Mouse (Mus musculus): ENCODE data around the gene Ccdc177. TPM values are rescaled to one million over a fixed set of nuclear protein-coding genes. Genes with fewer than 3 reads are reported as not detected.

The Ccdc177 gene
- polyA plus RNA-seq, 1 experiment from 2014 or later = 0.06 TPM

DNA sequence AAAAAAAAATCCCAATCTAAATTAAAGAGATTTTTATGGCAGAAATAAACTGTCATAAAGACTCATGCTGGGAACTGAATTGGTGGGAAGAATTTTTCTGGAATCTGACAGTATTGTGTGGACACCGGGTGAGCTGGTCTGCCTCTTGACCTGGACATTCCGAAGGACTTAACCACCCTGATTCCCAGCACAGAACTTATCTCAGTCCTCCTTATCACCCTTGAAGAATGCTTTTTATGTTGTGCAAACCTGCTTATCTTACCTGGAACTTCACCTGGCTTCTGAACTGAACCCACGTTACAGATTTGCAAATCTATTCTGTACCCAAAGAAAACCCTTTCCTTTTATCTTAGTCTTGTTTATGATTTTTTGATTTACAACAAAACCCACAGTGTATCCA, 21.7 kb upstream of the Ccdc177 start:
- Histone ChIP-seq H3K27ac (no peak overlapping the region), H3K36me3 (no peaks in the 10 kb centered on the region), H3K9ac (no peak overlapping the region), H3K4me1 (no peaks in the 10 kb centered on the region), H3K4me3 (no peak overlapping the region), H3K4me2 (no peak overlapping the region), H3K27me3 (no peaks in the 10 kb centered on the region), H3K9me3 (no peaks in the 10 kb centered on the region)
- no peak for ATAC-seq (ENCODE audit: borderline replicate concordance, extremely low read depth, low FRiP score, low TSS enrichment)
- WGBS = 42% methylated on average over 3 of the region's 3 CpGs

DNA sequence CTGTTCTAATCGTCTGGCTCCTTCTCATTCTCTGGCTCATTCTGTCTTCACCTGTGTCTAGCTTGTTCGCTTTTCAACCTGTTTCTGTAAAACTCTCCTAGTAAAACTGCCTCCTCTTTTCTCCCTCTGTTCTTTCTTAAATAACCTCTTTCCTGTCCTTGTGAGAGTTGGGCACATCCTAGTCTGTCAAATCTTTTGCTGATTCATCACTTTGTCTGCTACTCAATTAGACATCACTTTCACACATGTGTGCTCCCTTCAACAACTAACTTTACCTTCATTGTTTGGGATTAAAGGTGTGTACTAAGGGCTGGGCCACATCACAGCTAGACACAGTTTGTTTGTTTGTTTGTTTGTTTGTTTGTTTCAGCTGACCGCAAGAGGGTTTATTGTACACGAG, 19.3 kb upstream of the Ccdc177 start:
- Histone ChIP-seq H3K36me3 (no peaks in the 10 kb centered on the region), H3K27me3 (no peaks in the 10 kb centered on the region), H3K9ac (no peak overlapping the region), H3K4me1 (no peaks in the 10 kb centered on the region), H3K4me2 (no peak overlapping the region), H3K27ac (no peak overlapping the region), H3K4me3 (no peak overlapping the region), H3K9me3 (no peaks in the 10 kb centered on the region)
- ATAC-seq (ENCODE audit: borderline replicate concordance, extremely low read depth, low FRiP score, low TSS enrichment) = no peak
- WGBS = 83% methylated on average over 4 of the region's 4 CpGs

DNA sequence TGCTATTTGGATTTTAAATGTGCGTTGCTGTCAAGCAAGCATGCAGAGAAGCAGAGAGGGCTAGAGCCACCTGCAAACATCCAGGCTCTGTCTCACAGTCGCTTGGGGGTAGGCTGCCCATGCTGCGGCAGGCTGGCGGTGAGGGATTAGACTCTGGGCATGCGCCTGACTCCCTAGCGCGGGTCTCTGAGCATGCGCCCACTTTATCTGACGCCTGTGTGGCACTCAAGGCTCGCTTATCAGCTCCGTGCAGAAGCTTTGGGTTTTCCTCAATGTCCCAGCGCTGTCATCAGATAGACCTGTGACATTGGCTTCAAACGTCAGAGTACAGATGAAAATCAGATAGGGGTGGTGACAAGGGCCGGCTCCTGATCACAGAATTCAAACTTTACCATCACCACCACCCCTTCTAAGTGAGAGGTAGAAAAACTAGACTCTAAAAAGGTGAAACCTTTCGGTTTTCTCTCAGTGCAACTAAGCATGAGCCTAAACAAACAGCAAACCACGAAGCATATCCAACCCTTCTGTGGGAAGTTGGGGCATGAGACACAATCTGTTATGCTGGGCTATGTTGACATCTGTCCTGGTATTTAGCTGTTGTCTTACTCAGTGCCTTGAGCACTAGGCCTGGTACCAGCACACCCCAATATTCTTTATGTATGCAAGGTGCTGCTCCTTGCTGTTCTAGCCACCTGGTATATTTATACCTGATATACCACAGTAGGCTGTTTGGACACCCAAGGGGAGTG, 17.9 kb upstream of the Ccdc177 start:
- H3K4me1 ChIP-seq = no peaks in the 10 kb centered on the region
- ATAC-seq (ENCODE audit: borderline replicate concordance, extremely low read depth, low FRiP score, low TSS enrichment) = peak; percentile 62; the same call in 1 of the 2 replicates
- H3K9ac ChIP-seq = no peak overlapping the region
- no peaks in the 10 kb centered on the region for H3K27me3 ChIP-seq
- no peak overlapping the region for H3K4me2 ChIP-seq
- H3K9me3 ChIP-seq = no peaks in the 10 kb centered on the region
- 61% methylated on average over 16 of the region's 16 CpGs for WGBS
- H3K4me3 ChIP-seq = no peak overlapping the region
- H3K27ac ChIP-seq = no peak overlapping the region
- H3K36me3 ChIP-seq = no peaks in the 10 kb centered on the region

DNA sequence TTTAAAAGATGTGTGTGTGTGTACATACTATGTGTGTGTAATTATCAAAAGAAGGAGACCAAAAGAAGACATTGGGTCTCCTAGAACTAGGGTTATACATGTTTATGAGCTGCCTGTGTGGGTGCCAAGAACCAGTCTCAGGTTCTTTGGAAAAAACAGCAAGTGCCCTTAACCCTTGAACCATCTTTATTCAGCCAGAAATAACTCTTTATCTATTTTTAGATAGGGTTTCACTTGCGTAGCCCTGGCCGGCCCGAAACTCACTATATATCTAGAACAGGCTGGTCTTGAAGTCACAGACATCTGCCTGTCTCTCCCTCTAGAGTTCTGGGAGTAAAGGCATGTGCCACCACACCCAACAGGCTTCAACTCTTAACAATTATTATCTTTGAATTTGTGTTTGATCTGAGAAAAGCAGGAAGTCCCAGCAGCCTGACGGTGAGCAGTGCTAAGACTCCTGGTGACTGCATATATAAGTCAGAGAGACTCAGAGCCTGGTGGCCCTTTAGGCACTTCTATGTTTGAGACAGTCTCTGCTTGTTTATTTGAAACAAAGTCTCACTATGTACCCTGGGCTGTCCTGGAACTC, 15.7 kb upstream of the Ccdc177 start:
- H3K27me3 ChIP-seq = no peaks in the 10 kb centered on the region
- no peak overlapping the region for H3K4me3 ChIP-seq
- H3K9ac ChIP-seq = no peak overlapping the region
- H3K27ac ChIP-seq = no peak overlapping the region
- H3K9me3 ChIP-seq = no peaks in the 10 kb centered on the region
- ATAC-seq (ENCODE audit: borderline replicate concordance, extremely low read depth, low FRiP score, low TSS enrichment) = no peak
- no peaks in the 10 kb centered on the region for H3K36me3 ChIP-seq
- H3K4me1 ChIP-seq = no peaks in the 10 kb centered on the region
- WGBS = 61% methylated on average over 4 of the region's 4 CpGs
- no peak overlapping the region for H3K4me2 ChIP-seq

DNA sequence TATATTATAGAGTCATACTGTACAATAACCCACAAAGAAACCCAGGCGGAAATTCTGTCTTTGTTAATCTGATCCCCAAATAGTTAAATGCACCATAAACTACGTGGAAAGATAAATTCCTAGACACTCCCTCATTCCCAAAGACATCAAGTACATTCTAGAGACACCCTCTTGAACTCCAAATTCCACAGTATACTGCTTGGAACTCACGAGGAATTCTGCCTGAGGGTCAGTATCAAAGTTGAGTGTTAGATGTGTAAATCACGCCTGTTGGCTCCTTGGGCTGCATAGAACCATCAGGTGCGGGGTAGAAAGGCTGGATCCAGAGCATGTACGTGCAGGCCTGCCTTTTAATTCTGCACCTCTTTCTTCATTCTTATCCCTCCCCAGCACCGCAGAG, 14.3 kb upstream of the Ccdc177 start:
- no peak for ATAC-seq (ENCODE audit: borderline replicate concordance, extremely low read depth, low FRiP score, low TSS enrichment)
- H3K27ac ChIP-seq = no peak overlapping the region
- 46% methylated on average over 7 of the region's 7 CpGs for WGBS

DNA sequence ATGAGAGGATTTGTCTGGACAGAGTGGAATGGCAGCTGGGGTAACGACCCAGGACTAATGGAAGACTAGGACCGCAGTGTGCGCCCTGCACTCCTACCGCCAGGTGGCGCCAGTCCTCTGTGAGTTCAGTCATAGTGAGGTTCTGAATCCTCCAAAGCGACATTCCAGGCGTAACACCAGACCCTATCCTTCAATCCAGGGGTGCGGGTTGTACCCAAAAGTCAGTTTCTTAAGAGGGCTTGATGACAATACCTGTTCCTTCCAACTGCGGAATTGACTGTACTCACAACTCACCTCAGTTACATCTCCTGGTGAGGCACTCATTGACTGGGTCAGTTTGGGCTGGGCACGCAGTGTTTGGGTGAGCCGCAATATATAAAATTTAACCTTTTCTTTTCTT, 9.2 kb upstream of the Ccdc177 start:
- H3K9me3 ChIP-seq = no peaks in the 10 kb centered on the region
- ATAC-seq (ENCODE audit: borderline replicate concordance, extremely low read depth, low FRiP score, low TSS enrichment) = peak; percentile 85; the same call in 1 of the 2 replicates
- no peak overlapping the region for H3K4me3 ChIP-seq
- H3K4me2 ChIP-seq = 0 out of 2 replicates have a peak overlapping the region, but pooled peaks have one; percentile 16
- no peak overlapping the region for H3K9ac ChIP-seq
- no peaks in the 10 kb centered on the region for H3K27me3 ChIP-seq
- no peak overlapping the region for H3K27ac ChIP-seq
- WGBS = 20% methylated on average over 11 of the region's 11 CpGs
- no peaks in the 10 kb centered on the region for H3K36me3 ChIP-seq
- no peaks in the 10 kb centered on the region for H3K4me1 ChIP-seq

More for the DNA sequence above, 14.3 kb upstream of the Ccdc177 start:
- Histone ChIP-seq H3K36me3 (no peaks in the 10 kb centered on the region), H3K4me2 (no peak overlapping the region), H3K4me1 (no peaks in the 10 kb centered on the region), H3K9me3 (no peaks in the 10 kb centered on the region), H3K4me3 (no peak overlapping the region), H3K27me3 (no peaks in the 10 kb centered on the region), H3K9ac (no peak overlapping the region)

DNA sequence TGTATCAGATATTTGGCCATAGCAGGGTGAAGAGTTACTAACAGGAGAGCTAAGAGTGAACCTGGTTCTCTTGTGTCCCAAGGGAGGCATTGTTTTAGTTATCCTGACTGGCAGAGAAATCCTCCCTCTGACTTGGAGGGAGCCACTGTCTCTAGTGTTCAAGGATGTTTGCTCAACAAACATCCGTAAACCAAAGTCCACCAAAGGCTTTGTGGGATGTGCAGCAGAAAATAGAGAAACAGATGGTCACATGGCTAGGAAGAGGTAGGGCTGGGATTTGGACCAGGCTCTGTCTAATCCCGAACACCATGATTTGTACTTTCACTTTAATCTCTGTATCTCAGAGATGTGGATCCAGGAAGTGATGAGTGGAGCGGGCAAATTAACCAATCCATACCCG, 3.6 kb upstream of the Ccdc177 start:
- Histone ChIP-seq H3K27me3 (peaks cover 29% of the 10 kb centered on the region), H3K4me3 (no peak overlapping the region), H3K4me2 (no peak overlapping the region), H3K27ac (no peak overlapping the region), H3K9ac (no peak overlapping the region), H3K9me3 (no peaks in the 10 kb centered on the region), H3K4me1 (peaks cover 16% of the 10 kb centered on the region), H3K36me3 (no peaks in the 10 kb centered on the region)
- ATAC-seq (ENCODE audit: borderline replicate concordance, extremely low read depth, low FRiP score, low TSS enrichment) = no peak
- WGBS = 61% methylated on average over 4 of the region's 4 CpGs

DNA sequence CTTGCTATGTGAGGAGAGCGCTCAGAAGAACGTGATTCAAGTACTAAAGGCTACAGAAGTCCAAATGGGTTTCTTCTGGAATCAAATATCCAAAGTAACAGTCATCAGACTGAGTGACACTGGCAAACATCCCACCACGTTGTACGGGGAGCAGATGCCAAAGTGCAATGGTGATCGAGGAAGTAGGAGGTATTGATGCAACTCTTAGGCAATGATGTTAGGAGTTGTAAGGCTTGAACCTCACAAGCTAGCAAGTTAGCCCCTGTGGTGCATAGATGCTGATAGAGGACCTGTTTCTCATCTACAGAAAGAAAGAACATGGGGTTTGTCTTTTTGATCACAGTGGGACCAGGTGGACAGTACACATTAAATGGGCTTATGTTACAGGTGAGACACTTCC, 2.5 kb upstream of the Ccdc177 start:
- no peak overlapping the region for H3K4me3 ChIP-seq
- H3K27me3 ChIP-seq = peaks cover 40% of the 10 kb centered on the region
- no peak overlapping the region for H3K4me2 ChIP-seq
- no peak overlapping the region for H3K9ac ChIP-seq
- 75% methylated on average over 5 of the region's 5 CpGs for WGBS
- H3K36me3 ChIP-seq = no peaks in the 10 kb centered on the region
- no peak for ATAC-seq (ENCODE audit: borderline replicate concordance, extremely low read depth, low FRiP score, low TSS enrichment)
- H3K9me3 ChIP-seq = no peaks in the 10 kb centered on the region
- peaks cover 27% of the 10 kb centered on the region for H3K4me1 ChIP-seq
- no peak overlapping the region for H3K27ac ChIP-seq

DNA sequence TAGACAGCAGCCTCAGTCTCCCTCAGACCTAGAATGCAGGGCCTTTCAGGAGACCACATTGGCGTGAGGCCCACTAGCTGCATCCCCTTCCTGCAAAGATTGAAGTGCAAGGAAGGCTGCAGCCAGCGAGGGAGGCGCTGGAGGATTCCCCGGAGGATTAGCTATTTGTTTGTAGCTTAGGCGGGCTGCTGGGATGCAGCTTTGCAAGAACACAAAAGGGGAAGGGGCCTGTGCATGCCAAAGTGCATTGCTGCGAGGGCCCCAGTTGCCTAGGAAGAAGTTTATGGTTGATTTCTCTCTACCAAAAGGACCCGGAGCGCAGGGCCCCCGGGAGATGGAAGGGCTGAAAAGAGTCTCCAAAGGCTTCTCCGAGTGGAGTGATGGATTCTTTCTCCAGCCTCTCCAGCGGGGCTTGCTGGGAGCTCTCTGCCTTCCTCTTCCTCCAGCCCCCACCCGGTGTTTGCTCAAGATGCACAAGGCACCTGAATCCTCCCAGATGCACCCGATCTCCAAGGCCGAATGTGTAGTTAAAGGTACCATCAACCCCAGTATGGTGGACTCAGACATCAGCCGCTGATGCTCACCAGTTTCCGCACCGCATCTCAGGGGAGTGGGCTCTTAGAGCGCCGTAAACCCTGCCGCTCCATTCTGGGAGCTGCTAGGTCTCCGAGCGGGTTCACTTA, 633 bp downstream of the Ccdc177 start:
- Histone ChIP-seq H3K36me3 (no peaks in the 10 kb centered on the region), H3K4me1 (peaks cover 37% of the 10 kb centered on the region), H3K9me3 (no peaks in the 10 kb centered on the region), H3K4me2 (peak overlapping the region; percentile 62), H3K4me3 (peak overlapping the region; percentile 63), H3K27me3 (peaks cover 70% of the 10 kb centered on the region), H3K27ac (no peak overlapping the region), H3K9ac (no peak overlapping the region; the same call in 1 of the 2 replicates)
- no peak for ATAC-seq (ENCODE audit: borderline replicate concordance, extremely low read depth, low FRiP score, low TSS enrichment)
- 3% methylated on average over 22 of the region's 22 CpGs for WGBS

DNA sequence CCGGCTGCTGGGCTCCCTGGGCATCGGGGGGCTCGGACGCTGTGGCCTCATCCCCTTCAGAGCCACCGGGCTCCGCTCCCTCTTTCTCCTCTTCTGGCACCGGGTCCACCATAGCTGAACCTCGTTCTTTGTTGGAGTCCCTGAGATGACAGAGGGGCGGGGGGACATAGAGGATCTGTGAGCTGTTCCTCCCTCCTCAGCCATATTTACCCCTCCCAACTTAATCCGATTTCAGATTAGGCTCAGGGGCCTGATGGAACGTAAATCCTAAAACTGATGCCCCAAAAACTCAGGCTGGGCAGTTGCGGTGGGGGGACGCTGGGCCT, 1.1 kb downstream of the Ccdc177 start:
- Histone ChIP-seq H3K4me1 (peaks cover 37% of the 10 kb centered on the region), H3K27ac (no peak overlapping the region), H3K4me3 (peak overlapping the region; percentile 63), H3K27me3 (peaks cover 73% of the 10 kb centered on the region), H3K4me2 (peak overlapping the region; percentile 100), H3K9me3 (no peaks in the 10 kb centered on the region), H3K9ac (peak overlapping the region; percentile 35; the same call in 1 of the 2 replicates), H3K36me3 (no peaks in the 10 kb centered on the region)
- 6% methylated on average over 13 of the region's 13 CpGs for WGBS
- ATAC-seq (ENCODE audit: borderline replicate concordance, extremely low read depth, low FRiP score, low TSS enrichment) = no peak

DNA sequence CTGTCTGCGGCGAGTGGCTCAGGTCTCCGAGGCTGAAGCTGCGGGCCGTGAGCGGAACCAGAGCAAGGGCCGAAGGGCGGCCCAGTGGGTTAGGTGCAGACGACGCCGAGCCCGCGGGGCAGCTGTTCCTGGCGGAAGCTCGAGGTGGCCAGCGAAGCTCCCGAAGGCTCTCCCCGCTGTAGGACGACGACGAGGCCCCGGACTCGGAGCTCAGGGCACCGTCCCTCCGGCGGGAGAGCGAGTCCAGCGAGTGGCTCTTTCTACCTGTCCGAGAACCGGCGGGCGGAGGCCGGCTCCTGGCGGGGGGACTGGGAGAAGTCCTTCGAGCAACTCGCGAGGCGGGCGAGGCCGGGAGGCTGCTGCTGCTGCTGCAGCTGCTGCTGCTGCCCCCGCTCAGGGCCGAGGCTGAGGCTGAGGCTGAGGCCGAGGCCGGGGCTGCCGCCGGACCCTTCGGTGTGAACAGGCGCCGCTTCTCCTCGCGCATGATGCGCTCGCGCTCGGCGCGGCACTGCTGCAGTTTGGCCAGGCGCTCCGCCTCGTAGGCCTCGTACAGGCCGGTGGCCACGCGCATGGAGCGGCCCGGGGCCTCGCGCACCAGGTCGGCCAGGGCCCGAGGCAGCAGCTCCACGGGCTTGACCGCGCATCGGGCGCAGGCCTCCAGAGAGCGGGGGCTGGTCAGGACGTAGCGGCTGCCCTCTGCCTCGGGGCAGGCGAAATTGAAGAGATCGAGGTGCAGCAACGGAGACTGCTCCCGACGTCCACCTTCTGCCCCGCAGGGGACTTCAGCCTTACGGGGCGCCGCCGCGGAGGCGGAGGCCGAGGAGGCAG, 1.7 kb downstream of the Ccdc177 start:
- peak; percentile 13; the same call in 1 of the 2 replicates for ATAC-seq (ENCODE audit: borderline replicate concordance, extremely low read depth, low FRiP score, low TSS enrichment)
- peak overlapping the region; percentile 36 for H3K9ac ChIP-seq
- WGBS = 2% methylated on average over 88 of the region's 92 CpGs
- peaks cover 79% of the 10 kb centered on the region for H3K27me3 ChIP-seq
- H3K4me2 ChIP-seq = peak overlapping the region; percentile 100
- H3K9me3 ChIP-seq = no peaks in the 10 kb centered on the region
- H3K4me1 ChIP-seq = peaks cover 37% of the 10 kb centered on the region
- no peaks in the 10 kb centered on the region for H3K36me3 ChIP-seq
- H3K4me3 ChIP-seq = peak overlapping the region; percentile 63
- no peak overlapping the region for H3K27ac ChIP-seq
